Mouse (Mus musculus): ENCODE results near the gene Car1. TPM values are rescaled to one million over a fixed set of nuclear protein-coding genes. Genes with fewer than 3 reads are reported as not detected.
"Not testable (repeated sequence)": the region's sequence is repeated elsewhere in the genome, so short reads cannot be mapped to it uniquely, and the experiment has no call there.

Car1 gene
- polyA plus RNA-seq, 1 experiment from 2014 or later: 0.39 TPM

- H3K4me2 ChIP-seq (ENCODE audit: low read depth, low read length); H3K4me1 ChIP-seq (ENCODE audit: control insufficient read depth, insufficient read depth, low read length); H3K9me3 ChIP-seq (ENCODE audit: control insufficient read depth, low read length); H3K27ac ChIP-seq (replicated peaks; ENCODE audit: low read depth, low read length); H3K36me3 ChIP-seq (ENCODE audit: control insufficient read depth, insufficient read depth, low read length); H3K27me3 ChIP-seq (replicated peaks; ENCODE audit: control insufficient read depth, insufficient read depth, low read length); H3K4me3 ChIP-seq (ENCODE audit: low read depth, low read length); H3K9ac ChIP-seq (ENCODE audit: low read depth, low read length); ATAC-seq (ENCODE audit: low read depth); DNase-seq (ENCODE audit: low spot score): not testable (repeated sequence)
Measured at GRCm38 (mm10) chr3:14725462-14725861, 82.7 kb downstream of the Car1 start.

Other genes starting within 250 kb of the Car1 start
- 400 and 440 TPM in 2 replicates for gene 1810022K09Rik, start 197.1 kb downstream of the Car1 start, polyA plus RNA-seq (2014; fragmentation: Nextera tagmentation; extraction: Ambion mirVana)
- 9.6 and 13.2 TPM in 2 replicates for gene Car13, start 166.6 kb downstream of the Car1 start, polyA plus RNA-seq (2014; fragmentation: Nextera tagmentation; extraction: Ambion mirVana)
- 206 and 577 TPM in 2 replicates for gene Car3, start 55.1 kb upstream of the Car1 start, polyA plus RNA-seq (2014; fragmentation: Nextera tagmentation; extraction: Ambion mirVana)
- 28.8 and 33.3 TPM in 2 replicates for gene Car2, start 77.9 kb upstream of the Car1 start, polyA plus RNA-seq (2014; fragmentation: Nextera tagmentation; extraction: Ambion mirVana)

All from embryonic facial prominence, embryonic 14.5 days (tissue).